Mouse (Mus musculus): ENCODE results near the gene Atad5.

- no peak for TF ChIP-seq CTCF (IDR thresholded peaks at IDR 0.05; ENCODE audit: extremely low read depth, insufficient read length, insufficient replicate concordance, low read depth, low read length)
- TF ChIP-seq POLR2A (IDR thresholded peaks at IDR 0.05; ENCODE audit: low read depth, low read length), result no peak
Measured at GRCm38 (mm10) chr11:80168611-80169249, 79.5 kb downstream of the Atad5 start.

Measured in small intestine, adult 2 months (tissue).